Mouse (Mus musculus) CD4-positive helper T cell, adult 2 months (primary cell): ENCODE results near the gene Adam33.
"Not testable (repeated sequence)": the region's sequence is repeated elsewhere in the genome, so short reads cannot be mapped to it uniquely, and the experiment has no call there.

Source experiments
- DNase-seq: peaks from one replicate; pipeline ENCODE4 v3.0.0-alpha.2; 2012; ENCODE audit warnings: low read depth, missing footprints, low spot score

Adam33 gene

DNA sequence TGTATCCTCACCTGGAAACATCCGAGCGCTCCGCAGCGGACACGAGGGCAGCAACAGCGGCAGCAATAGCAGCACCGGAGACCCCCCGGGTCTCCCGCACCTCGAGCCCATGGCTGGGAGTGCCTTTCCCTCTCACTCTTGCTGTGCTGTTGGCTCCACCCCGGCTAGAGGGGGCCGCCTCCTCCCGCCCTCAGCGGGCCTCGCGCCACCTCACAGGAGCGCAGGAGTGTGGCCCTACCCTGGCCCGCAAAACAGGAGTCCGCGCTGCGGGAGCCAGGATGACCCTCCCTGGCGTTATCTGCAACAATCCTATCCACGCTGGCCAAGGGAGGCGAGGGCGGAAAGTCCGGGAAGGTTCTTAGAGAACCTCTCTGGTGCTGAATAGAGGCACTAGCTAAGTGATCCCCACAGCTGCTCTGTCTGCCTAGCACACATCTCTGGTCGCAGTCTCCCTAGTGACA is at the start of gene Adam33:
Adam33 (minus strand) TSS at position 411 of the 461 bp plus-strand sequence.
- no peak for DNase-seq

DNA sequence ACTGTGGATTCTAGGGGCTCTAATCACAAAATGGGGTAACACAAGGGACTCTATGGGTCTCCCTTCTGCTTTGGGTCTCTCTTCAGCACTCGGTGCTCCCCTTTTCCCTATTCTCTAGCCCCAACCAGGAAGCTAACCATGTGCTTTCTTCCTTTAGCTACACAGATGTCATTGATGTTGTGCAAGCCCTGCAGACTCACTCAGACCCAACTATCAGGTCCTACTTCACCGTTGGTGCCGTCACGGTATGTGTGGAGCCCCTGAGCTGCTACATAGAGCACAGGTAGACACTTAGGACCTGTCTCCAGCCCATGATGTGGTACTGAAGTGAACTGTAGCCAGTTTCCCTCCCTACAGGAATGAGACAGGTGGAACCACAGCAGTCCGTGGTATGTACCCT is 42.4 kb upstream of the Adam33 start:
- DNase-seq = no peak

DNA sequence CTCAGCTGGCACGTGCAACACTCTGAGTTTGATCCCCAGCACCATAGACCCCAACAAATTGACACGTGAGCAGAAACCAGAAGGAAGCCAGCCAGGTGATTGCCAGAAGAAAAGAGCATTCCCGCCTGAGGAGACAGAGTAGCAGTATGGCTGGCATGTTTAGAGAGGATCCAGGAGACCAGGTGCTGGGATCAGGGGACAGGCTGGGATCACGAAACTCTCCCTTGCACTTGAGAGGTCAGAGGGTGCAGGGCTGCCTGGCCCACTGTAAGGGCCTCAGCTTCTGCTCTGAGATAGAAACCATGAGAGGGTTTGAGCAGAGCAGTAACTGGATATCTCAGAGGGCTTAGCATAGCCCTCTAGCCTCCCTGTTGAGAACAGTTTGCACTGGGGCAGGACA is 41.4 kb upstream of the Adam33 start:
- DNase-seq = not testable (repeated sequence)

DNA sequence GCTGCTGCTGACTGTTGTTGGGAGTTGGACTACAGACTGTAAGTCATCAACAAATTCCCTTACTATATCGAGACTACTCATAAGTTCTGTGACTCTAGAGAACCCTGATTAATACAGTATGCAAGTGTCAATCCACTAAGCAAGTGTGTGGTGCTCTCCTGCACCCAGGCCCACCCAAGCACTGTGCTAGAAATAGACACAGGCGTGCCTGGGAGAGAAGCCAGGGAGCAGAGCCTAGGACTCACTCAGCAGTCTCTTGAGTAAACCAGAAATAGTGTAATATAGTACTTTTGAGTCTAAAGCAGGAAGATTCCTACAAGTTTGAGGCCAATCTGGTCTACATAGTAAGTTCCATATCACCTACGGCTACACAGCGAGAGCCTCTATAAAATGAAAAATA is 40.4 kb upstream of the Adam33 start:
- no peak for DNase-seq

DNA sequence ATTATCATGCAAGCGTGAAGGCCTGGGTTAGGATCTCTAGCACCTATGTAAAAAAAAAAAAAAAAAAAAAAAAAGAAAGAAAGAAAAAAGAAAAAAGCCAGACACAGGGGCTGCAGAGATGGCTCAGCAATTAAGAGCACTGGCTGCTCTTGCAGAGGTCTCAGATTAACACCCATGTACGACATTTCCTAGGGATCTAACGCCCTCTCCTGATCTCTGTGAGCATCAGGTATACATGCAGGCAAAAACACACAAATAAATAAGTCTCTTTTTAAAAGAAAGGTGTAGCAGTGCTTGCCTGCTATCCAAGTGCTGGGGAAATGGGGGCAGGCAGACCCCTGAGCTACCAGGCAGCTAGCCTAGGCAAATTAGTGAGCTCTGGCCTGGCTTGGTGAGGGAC is 37.9 kb upstream of the Adam33 start:
- DNase-seq = no peak

DNA sequence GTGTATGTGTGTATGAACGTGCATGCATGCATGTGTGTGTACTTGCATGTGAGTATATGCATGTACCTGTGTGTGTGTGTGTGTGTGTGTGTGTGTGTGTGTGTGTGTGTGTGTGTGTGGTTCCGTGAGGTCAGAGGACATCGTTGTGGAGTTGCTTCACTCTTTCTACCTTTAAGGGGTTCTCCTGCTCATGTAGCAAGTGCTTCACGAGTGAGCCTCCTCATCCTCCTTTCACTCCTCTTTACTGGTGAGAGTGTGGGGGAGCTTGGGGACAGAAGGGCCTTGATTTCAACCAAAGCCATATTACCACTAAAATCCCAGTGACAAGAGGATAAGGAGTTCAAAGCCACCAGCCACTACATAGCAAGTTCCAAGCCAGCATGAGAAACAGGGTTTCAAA is 33.5 kb upstream of the Adam33 start:
- DNase-seq = no peak

DNA sequence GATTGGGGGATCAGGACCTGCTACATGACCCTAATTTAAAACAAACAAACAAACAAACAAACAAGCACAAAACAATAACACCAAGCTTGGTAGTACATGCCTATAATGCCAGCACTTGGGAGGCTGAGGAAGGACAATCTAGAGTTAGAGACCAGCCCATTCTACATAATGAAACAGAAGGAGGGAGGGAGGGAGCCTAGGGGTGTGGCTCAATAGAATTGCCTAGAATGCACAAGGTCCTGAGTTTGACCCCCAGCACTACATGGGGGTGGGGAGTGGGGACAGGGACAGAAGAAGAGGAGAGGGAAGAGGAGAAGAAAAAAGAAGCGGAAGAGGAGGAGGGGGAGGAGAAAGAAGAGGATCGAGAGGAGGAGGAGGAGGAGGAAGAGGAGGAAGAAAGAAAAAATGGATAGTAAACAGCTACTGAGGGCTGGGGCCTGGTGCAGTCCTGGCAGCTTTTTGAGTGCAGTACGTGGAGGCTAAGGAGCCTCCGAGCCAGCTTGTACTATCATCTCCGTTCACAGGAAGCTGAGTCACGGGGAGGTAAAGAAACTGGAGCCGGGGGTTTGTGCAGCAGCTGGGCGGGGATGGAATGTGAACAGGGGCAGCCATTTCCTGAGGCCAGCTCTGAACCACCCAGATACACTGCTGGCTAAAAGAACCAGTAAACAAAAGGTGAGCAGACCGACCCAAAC is 32.6 kb upstream of the Adam33 start:
- DNase-seq = no peak

DNA sequence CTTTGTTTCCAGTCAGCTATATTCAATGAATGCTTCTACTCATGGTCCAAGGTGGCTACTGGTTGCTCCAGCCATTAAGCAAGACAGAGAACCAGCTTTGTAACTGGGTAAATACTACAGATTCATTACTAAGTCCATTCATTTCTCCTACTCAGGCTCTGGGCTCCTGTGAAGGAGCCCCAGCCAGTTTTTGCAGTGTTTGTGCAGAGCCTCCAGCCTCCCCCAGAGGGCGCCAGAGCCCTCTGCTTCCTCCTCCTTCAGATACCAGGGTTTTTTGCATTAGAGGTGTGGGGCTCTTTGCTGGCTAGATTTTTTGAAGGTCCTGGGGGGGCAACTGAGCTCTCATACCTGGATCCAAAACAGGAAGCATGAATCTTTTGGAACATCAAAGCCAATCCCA is 31.2 kb upstream of the Adam33 start:
- DNase-seq = peak; percentile 77

DNA sequence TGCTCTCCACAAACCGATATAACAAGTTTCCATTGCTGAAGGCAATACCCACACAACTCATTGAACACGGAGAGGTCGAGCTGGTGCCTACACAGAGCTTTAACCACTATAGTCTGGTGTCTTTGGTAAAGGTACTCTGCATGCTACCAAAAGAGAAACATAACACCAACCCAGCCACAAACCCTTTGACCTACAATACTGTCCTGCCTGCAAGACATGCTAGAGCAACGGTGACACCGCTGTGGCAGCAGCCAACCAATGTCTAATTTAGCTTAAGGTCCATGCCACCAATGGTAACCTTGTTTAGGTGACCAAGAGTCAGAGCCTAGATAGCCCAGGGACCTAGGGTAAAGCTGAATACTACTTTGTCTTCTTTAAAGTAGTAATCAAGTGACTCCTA is 30.0 kb upstream of the Adam33 start:
- DNase-seq = no peak

DNA sequence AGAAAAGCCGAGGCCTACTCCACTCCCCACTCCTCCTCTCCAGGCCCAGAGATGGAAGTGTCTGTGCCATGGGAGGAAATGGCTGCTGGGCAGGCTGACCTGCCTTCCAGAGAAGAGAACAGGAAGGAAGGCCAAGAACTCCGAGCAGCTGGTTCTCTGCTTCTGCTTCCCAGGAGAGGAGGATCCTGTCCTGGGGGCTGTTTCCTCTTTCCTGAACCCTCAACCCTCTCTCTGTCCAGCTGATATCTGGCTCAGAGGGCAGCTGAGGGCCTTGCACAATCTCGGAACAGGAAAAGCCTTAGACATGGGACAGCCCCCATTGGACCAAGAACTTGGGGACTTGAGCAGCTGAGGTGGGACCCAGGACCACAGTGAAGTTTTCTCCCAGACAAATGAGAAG is 27.2 kb upstream of the Adam33 start:
- no peak for DNase-seq

DNA sequence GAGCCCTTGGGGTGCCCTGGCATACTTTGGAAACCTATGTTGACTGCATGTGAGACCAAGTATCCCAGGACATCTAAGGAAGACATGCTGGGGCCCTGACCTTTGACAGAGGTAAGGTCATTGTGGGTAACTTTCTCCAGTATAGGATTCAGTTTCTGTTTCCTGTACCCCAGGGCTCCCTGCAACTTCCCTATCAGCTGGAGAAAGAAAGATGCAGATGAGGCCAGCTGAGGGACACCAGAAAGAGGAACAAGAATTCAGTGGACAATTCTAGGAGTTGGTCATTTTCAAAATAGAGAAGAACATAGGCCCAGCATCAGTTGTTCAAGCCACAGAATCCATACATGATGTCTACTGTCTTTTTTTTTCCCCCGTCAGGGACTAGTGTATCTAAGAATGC is 26.0 kb upstream of the Adam33 start:
- no peak for DNase-seq

DNA sequence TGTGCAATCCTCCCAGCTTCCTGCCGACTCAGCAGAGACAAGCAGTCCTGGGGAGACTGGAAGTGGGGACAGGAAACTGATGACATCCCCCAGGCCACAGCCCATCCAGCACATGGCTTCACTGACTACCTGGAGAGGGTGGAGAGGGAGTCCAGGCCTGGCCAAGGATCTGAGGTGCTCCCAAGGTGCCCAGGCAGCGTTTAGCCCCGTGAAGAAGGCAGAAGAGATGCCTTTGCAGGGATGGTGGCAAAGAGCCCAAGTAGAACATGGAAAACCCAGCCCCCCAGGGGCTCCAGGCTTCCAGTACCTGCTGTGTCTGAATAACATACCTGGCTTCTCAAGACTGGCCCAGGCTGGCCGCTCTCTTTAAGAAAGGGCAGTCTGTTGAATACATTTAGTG is 25.0 kb upstream of the Adam33 start:
- DNase-seq = no peak

DNA sequence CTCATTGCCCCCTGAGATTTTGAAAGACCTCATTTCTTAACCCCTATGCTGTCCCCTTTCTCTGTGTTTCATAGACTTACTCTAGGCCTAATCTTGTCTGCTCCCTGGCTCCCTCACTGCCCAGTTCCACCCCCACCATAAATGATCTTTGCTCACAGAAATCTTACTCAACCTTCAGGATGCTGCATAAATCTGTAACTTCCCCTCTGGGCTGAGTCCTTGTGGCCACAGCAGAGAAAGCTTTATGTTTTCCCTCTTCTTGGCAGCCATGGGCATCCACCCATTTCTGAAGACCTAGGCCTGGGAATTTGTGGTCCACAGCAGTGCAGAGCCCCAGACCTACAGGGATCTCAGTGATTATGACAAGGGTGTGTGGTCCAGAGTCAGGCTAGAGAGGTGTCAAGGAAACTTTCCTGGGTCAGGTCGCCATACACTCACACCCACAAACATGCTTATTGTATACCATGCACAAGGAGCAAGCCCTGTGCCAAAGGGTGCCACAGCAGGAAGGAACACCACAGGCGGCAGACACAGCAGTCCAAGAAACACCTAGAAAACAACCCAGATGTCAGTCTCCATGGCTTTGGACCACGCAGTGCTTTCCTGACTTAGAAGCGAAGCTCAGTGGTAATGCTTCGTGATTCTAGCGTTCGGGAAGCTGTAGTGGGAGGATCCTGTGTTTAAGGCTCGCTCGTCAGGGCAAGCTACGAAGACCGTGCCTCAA is 23.2 kb upstream of the Adam33 start, which contains the start of gene Siglec1:
Siglec1 (minus strand) TSS at position 99 of the 724 bp plus-strand sequence.
- no peak for DNase-seq

DNA sequence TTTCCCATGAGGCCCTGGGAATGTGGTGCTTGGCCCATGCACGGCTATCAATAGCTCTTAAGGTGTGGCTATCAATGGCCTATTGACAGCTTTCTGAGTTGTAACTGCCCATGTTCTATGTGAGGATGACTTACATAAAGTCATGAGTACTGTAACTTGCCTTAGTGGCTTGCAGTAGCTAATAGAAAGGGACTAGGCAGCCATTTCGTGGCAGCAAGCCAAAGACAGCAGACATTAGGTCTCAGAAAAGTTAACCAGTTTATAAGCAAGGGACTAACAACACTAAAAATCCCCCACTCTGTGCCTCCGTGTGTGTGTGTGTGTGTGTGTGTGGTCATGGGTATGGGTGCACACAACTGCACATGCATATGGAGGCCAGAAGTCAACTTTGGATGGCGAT is 20.6 kb upstream of the Adam33 start:
- DNase-seq = no peak

DNA sequence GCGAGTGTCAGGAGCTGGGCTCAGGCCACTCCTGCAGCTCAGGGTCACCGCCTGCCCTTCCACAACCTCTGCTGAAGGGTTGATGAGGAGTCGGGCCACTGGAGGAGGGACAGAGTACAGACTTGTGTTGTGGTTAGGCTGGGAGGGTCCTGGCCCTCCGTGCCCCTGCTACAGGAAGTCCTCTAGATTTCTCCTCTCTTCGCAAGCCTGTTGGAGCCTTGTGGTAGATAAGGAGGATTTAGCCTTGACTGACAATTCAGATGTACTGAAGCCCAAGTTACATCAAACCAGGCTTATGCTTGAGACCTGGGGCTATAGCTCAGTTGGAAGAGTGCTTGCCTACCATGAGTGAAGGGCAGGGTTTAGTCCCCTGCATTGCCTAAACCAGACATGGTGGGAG is 16.9 kb upstream of the Adam33 start:
- no peak for DNase-seq

DNA sequence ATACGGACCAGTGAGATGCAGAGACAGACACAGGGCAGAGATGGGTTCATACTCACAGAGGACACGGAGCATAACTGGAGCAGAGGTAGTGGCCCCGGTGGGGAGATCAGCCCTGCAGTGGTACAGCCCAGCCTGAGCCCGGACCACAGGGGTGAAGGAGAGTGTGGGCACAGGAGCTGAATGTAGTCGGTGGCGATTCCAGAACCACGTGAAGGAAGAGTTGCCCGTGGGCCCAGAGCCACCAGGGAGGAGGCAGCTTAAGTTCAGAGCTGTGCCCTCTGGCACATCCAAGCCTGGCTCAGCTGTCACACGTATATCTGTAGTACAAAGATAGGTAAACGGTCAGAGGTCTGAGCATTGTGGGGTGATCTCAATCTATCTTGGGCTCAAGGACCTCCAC is 8.9 kb upstream of the Adam33 start:
- no peak for DNase-seq

DNA sequence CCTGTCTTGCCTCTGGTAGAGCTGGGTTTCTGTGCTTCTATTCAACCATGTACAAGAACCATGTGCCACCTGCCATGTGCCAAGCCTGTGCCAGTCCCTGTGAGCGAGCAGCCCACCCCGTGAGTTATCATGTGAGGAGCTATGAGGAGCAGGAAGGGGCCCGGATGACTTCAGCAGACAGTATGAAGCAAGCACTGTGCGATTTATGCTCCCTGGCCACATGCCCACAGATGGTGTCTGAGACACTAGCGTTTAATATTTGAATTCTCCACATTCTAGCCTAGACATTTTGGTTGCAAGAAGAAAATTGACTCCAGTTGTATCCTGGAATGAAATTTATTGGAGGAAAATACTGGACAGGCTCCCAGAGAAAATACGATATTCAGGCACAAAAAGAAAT is 3.9 kb upstream of the Adam33 start:
- no peak for DNase-seq

DNA sequence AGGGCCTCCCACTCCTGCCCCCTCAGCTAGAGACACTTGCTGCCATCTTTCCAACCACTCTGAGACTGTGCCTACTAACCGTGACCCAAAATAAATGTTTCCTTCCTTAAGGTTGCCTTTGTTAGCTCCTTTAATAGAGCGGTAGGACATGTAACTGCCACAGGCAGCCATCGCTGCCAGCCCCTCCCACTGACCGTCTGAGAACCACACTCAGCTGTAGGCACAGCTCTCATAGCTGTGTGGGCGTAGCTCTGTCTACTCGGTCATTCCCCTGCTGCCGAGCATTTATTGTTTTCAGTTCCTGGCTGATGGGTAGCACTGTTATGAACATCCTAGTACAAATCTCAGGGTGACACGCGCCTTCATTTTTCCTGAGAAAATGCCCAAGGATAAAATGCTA is 2.7 kb upstream of the Adam33 start:
- DNase-seq = no peak

DNA sequence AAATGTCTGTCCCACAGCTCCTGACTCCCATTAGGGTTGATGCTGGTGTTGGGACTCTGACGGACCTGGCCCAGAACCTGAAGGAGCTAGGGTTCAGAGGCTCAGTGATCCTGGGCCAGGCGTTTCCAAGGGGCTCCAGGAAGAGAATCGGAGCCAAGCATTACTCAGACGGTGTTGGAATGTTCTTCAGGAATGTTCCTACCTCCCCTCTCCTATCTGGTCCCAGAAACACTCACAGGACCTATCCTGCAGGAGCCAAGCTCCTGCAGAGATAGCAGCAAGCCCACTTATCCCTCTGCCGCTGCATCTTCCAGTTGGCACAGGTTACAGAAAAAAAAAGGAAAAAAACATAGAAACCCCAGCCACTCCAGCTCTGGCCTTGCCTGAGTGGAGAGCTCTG is 2.0 kb downstream of the Adam33 start:
- no peak for DNase-seq

DNA sequence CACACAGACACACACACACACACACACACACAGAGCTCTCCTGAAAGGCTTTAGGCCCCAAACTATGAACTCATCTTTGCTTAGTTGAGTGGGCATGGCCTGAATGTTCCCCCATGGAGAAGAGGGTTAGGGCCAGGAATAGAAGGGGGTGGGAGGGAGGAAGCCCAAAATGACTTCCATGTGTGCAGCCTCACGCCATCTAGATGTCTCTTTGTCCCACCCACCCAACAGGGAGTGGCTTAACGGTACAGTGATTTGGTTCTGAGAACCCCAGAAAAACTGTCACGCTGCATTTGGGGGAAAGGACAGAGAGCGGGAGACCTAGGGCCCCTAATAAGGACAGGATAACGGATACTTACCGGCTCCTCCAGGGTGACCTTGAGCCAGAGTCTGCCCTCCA is 2.8 kb downstream of the Adam33 start:
- DNase-seq = no peak

DNA sequence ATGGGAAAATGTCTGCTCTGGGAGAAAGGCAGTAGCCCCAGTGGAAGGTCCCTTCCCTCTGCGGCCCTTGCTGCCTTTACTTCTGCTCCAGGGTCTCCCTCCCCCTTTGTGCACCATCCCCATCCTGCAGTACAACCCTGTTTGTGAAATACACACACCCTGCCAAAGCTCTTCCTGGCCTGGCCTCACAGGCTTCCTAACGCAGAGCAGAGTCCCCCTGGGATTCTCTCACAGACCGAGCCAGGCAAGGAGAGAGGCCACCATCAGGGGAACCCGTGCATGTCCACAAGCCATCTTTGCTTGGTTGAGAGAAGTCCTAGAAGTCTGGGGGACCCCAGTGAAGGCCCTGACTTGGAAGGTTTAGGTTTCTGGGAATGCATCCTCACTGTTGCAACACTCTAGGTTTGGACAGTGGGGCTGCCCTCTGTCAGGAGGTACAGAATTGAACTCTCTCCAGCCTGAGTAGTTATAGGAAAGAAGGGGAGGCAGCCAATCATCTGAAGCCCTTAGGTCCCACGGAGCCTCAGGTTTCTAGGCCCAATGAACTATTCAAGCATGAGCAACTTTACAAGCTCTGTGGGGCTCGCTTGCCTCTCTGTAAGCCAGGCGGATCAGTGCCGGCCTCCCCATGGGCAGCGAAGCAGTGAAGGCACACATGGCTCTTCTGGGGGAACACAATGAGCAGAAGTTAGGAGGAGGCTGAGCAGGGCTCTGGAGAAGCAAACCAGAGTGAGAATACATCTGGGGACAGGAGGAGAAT is 3.7 kb downstream of the Adam33 start:
- DNase-seq = no peak

DNA sequence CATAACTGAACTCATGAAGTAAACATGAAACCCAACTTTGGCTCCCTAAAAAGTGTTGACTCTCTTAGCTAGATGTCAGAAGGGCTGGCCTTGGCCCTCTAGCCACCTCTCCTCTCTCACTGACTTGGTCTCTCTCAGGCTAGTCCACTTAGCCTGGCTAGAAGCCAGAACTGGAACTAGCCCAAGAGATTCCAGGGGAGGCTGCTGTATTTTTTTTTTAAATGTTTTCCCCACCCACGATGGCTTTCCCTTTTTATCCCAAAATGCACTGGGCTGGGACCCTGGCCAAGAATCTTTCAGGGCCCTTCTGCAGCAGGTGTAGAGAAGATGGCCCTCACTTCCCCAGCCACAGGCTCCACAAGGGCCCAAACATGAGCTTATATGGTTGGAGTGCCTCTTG is 4.2 kb downstream of the Adam33 start:
- DNase-seq = no peak

DNA sequence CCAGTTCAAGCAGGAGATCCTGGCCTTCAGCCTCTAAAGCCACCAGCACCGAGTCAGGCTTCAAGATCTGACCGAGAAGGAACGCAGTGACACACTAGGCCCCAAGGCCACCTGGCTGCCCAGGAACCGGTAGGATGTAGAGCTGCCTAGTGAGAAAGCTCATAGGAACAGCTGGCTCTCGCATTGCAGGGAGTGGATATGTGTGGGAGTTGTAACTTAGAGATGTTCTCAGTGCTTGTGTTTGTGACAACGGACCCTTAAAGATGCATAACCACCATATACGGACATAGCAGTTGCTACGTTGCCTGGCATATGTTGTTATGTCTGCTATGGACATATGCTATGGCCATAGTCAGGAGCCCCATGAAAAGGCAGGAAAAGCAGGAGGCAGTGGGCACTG is 4.9 kb downstream of the Adam33 start:
- DNase-seq = no peak
